Mouse (Mus musculus) kidney, embryonic 14.5 days (tissue): ENCODE measurements around the gene Slain1. TPM values are rescaled to one million over a fixed set of nuclear protein-coding genes. Genes with fewer than 3 reads are reported as not detected.

ENCODE experiments used
- ATAC-seq: fragments of 200-750 bp; cut with Nextera tagmentation; 2 replicates; pipeline ENCODE4 v1.8.0; 2017; ENCODE audit warnings: moderate number of reproducible peaks, mild to moderate bottlenecking, moderate TSS enrichment, moderate library complexity; ENCODE audit not compliant: low FRiP score, low TSS enrichment
- H3K27ac ChIP-seq: fragments of 300-500 bp; sonication (generic); 2 replicates; pipeline ENCODE4 v1.5.1; 2014; ENCODE audit warnings: low read depth, mild to moderate bottlenecking, low read length, moderate library complexity, mixed read lengths
- H3K27me3 ChIP-seq: fragments of 300-500 bp; sonication (generic); 2 replicates; pipeline ENCODE4 v1.6.1; 2014; ENCODE audit warnings: mild to moderate bottlenecking, low read length; ENCODE audit not compliant: control insufficient read depth, insufficient read depth
- H3K36me3 ChIP-seq: fragments of 300-500 bp; sonication (generic); 2 replicates; pipeline ENCODE4 v1.6.1; 2014; ENCODE audit warnings: low read length, mixed read lengths; ENCODE audit not compliant: control insufficient read depth, insufficient read depth
- H3K4me1 ChIP-seq: fragments of 300-500 bp; sonication (generic); 2 replicates; pipeline ENCODE4 v1.6.1; 2014; ENCODE audit warnings: low read length, mixed read lengths; ENCODE audit not compliant: control insufficient read depth, insufficient read depth
- H3K4me2 ChIP-seq: fragments of 300-500 bp; sonication (generic); replicated peaks from 2 replicates; pipeline ENCODE4 v1.6.1; 2014; ENCODE audit warnings: low read depth, mild to moderate bottlenecking, low read length
- H3K4me3 ChIP-seq: fragments of 300-500 bp; sonication (generic); 2 replicates; pipeline ENCODE4 v1.5.1; 2014; ENCODE audit warnings: mild to moderate bottlenecking, low read length
- H3K9ac ChIP-seq: fragments of 300-500 bp; sonication (generic); 2 replicates; pipeline ENCODE4 v1.6.1; 2014; ENCODE audit warnings: low read depth, mild to moderate bottlenecking, low read length, moderate library complexity
- H3K9me3 ChIP-seq: fragments of 300-500 bp; sonication (generic); 2 replicates; pipeline ENCODE4 v1.6.1; 2016; ENCODE audit warnings: low read length; ENCODE audit not compliant: control insufficient read depth
- WGBS: fragments of 180-500 bp; shearing (Covaris S2); extraction: QIAGEN DNeasy Blood & Tissue Kit; methylation state at CpG from one replicate; pipeline ENCODE4 v1.1.7; 2014; 5-methylcytosine and 5-hydroxymethylcytosine counted together
- polyA plus RNA-seq: library from polyadenylated mRNA; unstranded; fragments of >200 nt; fragmentation: Nextera tagmentation; extraction: Ambion mirVana; gene quantifications from 2 replicates; pipeline ENCODE4 v1.2.1, GENCODE M21; 2014

Slain1 gene
- polyA plus RNA-seq, 1 experiment from 2014 or later, result 5.8 TPM

DNA sequence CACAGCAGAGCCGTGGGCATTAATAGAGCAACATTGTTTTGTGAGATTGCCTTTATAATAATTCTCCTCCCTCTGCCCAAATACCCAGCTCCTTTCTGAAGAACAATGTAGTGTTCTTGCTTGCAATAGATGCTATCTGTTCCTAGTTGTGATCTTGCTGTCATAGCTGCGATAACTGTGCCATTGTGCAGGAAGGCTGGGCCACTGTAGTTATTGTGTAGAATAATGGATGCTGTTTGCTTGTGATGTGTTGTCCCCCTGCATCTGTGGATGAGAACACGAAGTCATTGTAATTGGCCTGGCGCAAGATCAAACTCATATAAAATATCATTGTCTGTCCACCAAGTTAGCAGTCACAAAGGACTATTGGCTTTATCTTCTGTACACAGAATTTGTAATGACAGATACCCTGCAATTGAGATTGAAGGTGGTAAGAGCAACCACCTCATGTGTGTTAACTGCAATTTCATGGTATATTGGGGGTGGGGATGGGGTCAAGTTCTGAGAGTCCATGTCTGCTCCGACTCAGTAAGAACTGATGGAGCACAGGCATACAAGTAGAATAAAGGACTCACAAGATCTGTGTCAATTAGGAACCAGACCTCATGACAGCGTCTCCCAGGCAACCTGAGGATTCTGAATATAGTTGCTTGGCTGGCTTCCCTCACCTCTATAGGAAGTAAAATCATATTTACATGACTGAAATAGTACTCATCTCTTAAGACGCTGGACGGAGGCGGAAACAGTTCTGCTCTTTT lies 32.8 kb downstream of the Slain1 start:
- no peak overlapping the region for H3K9ac ChIP-seq
- H3K27ac ChIP-seq, result no peak overlapping the region
- no peak for ATAC-seq
- peaks cover 8% of the 10 kb centered on the region; the same call in 1 of the 2 replicates for H3K4me1 ChIP-seq
- no peaks in the 10 kb centered on the region for H3K9me3 ChIP-seq
- no peaks in the 10 kb centered on the region for H3K27me3 ChIP-seq
- no peak overlapping the region for H3K4me3 ChIP-seq
- no peak overlapping the region for H3K4me2 ChIP-seq
- no peaks in the 10 kb centered on the region for H3K36me3 ChIP-seq
- 83% methylated on average over 9 of the region's 9 CpGs for WGBS

DNA sequence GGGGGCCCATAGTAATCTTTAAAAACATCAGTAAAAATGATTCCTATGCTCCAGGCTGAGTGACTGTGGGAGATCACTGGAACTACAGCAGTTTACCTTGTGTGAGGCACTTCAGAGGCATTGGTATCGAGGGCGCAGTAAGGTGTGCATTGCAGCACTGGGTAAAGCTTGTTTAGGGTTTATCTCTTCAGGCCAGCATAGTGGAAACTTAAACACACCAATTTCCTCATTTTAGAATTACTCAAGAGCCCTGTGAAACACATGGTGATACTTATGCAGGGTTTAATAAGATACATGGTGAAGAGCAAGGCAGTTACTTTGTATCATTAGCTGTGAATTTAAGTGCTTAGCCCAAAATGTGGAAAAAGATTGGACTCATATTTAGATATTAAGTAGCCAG lies 37.0 kb downstream of the Slain1 start:
- 88% methylated on average over 2 of the region's 2 CpGs for WGBS

DNA sequence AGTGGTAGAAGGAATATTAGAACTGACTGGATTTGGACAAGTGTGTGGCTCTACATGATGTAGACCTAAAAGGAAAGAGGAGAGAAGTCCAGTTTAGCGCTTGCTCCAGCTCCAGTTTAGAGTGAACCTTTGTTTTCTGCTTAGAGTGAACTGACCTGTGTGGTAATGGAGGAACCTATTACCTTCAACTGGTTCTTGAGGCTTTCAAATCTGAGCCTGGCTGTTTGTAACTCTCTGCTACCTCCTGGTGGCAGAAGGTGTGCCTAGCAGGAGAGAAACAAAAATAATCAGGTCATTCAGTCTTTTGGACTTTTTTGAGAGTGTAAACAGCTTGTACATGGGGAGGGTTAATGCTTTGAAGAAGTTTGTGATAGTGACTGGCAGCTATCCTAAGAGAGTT lies 44.3 kb downstream of the Slain1 start:
- H3K9me3 ChIP-seq, result no peaks in the 10 kb centered on the region
- 54% methylated on average over 1 of the region's 1 CpGs for WGBS
- no peaks in the 10 kb centered on the region for H3K27me3 ChIP-seq
- H3K4me2 ChIP-seq, result no peak overlapping the region
- H3K36me3 ChIP-seq, result no peaks in the 10 kb centered on the region
- no peaks in the 10 kb centered on the region for H3K4me1 ChIP-seq
- no peak for ATAC-seq
- H3K4me3 ChIP-seq, result no peak overlapping the region
- H3K9ac ChIP-seq, result no peak overlapping the region
- no peak overlapping the region for H3K27ac ChIP-seq

More for the DNA sequence above, 37.0 kb downstream of the Slain1 start:
- no peak overlapping the region for H3K27ac ChIP-seq
- no peaks in the 10 kb centered on the region for H3K9me3 ChIP-seq
- no peak overlapping the region for H3K4me2 ChIP-seq
- no peak overlapping the region for H3K4me3 ChIP-seq
- no peaks in the 10 kb centered on the region for H3K36me3 ChIP-seq
- H3K9ac ChIP-seq, result no peak overlapping the region
- no peaks in the 10 kb centered on the region for H3K27me3 ChIP-seq
- no peak for ATAC-seq
- no peaks in the 10 kb centered on the region for H3K4me1 ChIP-seq

DNA sequence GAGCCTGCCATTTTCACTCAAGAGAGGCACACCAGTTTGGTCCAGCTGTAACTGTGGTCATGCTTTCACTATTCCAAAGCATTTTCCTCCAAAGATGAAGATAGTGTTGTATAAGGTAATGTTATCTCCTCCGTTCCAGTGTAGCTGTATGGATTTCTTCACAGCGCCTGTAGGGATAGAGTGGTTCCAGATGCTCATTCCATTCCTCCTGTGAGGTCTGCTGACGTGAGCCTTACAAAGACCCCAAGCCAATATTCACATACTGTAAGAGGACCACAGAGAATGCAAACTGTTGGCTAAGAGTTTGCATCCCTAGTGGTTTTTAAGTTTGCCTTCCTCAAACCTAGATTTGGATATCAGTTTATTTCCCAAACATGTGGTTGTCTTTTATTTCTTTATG lies 45.6 kb downstream of the Slain1 start:
- Histone ChIP-seq H3K9me3 (no peaks in the 10 kb centered on the region), H3K4me3 (no peak overlapping the region), H3K27ac (no peak overlapping the region), H3K36me3 (no peaks in the 10 kb centered on the region), H3K9ac (no peak overlapping the region), H3K4me1 (no peaks in the 10 kb centered on the region), H3K27me3 (no peaks in the 10 kb centered on the region), H3K4me2 (no peak overlapping the region)
- ATAC-seq, result no peak
- 84% methylated on average over 3 of the region's 3 CpGs for WGBS

DNA sequence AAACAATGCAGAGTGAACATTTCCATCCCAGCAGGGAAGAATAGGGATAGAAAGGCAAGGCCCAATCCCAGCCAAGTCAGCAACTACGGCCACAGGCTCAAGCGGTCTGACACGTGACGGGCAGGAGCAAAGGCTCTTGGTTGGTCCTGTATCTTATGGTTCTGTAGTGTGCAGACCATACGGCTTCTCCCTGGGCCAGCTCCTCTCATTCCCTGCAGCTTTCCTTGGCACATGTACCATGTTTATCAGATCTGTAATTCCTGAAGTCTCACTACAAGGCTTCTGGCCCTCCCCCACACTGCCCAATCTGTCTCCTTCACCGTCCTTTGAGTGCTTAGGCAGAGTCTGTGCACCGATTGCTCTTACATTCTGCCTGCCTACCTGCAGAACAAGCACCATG lies 47.1 kb downstream of the Slain1 start:
- no peaks in the 10 kb centered on the region for H3K4me1 ChIP-seq
- no peak for ATAC-seq
- H3K27ac ChIP-seq, result no peak overlapping the region
- H3K4me2 ChIP-seq, result no peak overlapping the region
- no peak overlapping the region for H3K9ac ChIP-seq
- H3K9me3 ChIP-seq, result no peaks in the 10 kb centered on the region
- no peaks in the 10 kb centered on the region for H3K36me3 ChIP-seq
- H3K27me3 ChIP-seq, result no peaks in the 10 kb centered on the region
- H3K4me3 ChIP-seq, result no peak overlapping the region
- WGBS, result 85% methylated on average over 7 of the region's 7 CpGs

DNA sequence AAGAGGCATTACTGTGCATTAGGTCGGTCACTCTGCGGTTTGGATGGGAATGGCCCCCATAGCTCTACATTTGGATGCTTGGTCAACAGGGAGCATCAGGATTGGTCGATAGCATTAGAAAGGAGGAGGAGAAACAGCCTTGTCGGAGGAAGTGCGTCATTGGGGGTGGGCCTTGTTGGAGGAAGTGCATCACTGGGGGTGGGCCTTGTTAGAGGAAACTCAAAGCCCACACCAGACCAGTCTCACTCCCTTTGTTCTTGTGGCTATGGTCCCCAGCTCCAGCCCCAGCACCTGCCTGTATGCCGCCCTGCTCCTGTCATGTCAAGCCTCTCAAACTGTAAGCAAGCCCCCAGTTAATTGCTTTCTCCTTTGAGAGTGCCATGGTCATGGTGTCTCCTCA lies 49.3 kb downstream of the Slain1 start:
- H3K36me3 ChIP-seq, result no peaks in the 10 kb centered on the region
- ATAC-seq, result no peak
- H3K9me3 ChIP-seq, result no peaks in the 10 kb centered on the region
- no peaks in the 10 kb centered on the region for H3K4me1 ChIP-seq
- H3K9ac ChIP-seq, result no peak overlapping the region
- no peak overlapping the region for H3K4me3 ChIP-seq
- H3K4me2 ChIP-seq, result no peak overlapping the region
- H3K27ac ChIP-seq, result no peak overlapping the region
- H3K27me3 ChIP-seq, result no peaks in the 10 kb centered on the region
- WGBS, result 99% methylated on average over 6 of the region's 6 CpGs

DNA sequence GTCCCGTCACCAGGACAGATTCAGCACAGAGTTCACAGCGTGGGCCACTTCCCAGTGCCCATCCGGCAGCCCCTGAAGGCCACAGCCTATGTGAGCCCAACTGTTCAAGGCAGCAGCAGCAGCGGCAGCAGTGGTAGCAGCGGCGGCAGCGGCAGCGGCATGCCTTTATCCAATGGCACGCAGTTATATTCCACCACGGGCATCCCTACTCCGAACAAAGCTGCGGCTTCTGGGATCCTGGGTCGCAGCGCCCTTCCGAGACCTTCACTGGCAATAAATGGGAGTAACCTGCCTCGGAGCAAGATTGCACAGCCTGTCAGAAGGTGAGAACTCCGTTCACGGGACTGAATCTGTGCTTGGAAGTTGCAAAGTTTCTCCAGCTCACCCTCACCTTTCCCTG lies 52.5 kb downstream of the Slain1 start:
- Histone ChIP-seq H3K27me3 (no peaks in the 10 kb centered on the region), H3K4me2 (no peak overlapping the region), H3K27ac (no peak overlapping the region), H3K4me3 (no peak overlapping the region), H3K9ac (no peak overlapping the region), H3K36me3 (0 out of 2 replicates have a peak, but pooled peaks cover 2% of the 10 kb centered on the region), H3K9me3 (no peaks in the 10 kb centered on the region), H3K4me1 (no peaks in the 10 kb centered on the region)
- WGBS, result 91% methylated on average over 18 of the region's 18 CpGs
- ATAC-seq, result no peak

DNA sequence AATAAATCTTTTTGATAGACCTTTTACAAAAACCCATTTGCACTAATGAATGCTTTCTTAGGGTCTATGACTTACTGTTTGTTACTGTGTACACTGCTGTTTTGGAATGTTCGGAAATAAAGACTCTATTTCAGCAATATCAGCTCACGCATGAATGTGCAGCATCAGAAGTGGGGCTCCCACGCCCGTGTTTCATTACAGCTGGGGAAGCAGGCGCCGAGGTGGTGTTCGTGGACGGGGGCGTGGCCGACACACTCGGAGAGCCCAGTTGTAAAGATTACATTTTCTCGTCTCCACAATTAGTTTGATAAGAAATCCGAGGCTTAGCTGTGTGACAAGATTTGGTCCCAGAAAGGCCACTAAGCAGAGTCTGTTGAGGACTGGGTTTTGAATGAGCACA lies 54.7 kb downstream of the Slain1 start:
- 72% methylated on average over 13 of the region's 13 CpGs for WGBS
- no peak for ATAC-seq
- Histone ChIP-seq H3K27ac (no peak overlapping the region), H3K4me2 (no peak overlapping the region), H3K27me3 (no peaks in the 10 kb centered on the region), H3K4me1 (no peaks in the 10 kb centered on the region), H3K9me3 (no peaks in the 10 kb centered on the region), H3K36me3 (0 out of 2 replicates have a peak, but pooled peaks cover 2% of the 10 kb centered on the region), H3K9ac (no peak overlapping the region), H3K4me3 (no peak overlapping the region)

DNA sequence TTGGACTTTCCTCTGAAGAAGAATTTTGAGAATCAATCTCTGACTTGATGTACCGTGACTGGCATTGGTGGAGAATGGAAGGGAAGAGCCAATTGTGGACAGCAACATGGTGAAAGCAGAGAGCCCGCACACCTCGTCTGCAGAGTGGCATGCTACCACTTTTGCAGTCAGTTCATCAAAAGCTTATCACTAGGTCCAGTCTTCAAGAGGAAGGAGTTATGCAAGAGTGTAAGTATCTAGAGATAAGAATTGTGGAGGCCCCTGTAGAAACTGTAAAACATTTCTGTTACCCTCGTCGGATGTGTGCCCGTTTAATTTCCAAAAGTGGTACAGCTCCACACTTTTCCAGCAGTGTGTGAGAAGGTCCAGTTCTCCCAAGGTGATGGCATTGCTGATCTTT lies 56.3 kb downstream of the Slain1 start:
- no peak overlapping the region for H3K4me3 ChIP-seq
- no peaks in the 10 kb centered on the region for H3K4me1 ChIP-seq
- H3K27ac ChIP-seq, result no peak overlapping the region
- no peaks in the 10 kb centered on the region for H3K27me3 ChIP-seq
- 0 out of 2 replicates have a peak, but pooled peaks cover 2% of the 10 kb centered on the region for H3K36me3 ChIP-seq
- no peak for ATAC-seq
- H3K4me2 ChIP-seq, result no peak overlapping the region
- no peaks in the 10 kb centered on the region for H3K9me3 ChIP-seq
- WGBS, result 83% methylated on average over 6 of the region's 6 CpGs
- H3K9ac ChIP-seq, result no peak overlapping the region
